Mouse (Mus musculus) stomach, embryonic 14.5 days (tissue): ENCODE measurements around the gene Dscam. TPM values are rescaled to one million over a fixed set of nuclear protein-coding genes. Genes with fewer than 3 reads are reported as not detected.

ENCODE experiments used
- ATAC-seq: fragments of 200-750 bp; cut with Nextera tagmentation; 2 replicates; pipeline ENCODE4 v1.8.0; 2017; ENCODE audit warnings: low read depth, moderate TSS enrichment; ENCODE audit not compliant: insufficient number of reproducible peaks, insufficient read depth, low FRiP score
- H3K27ac ChIP-seq: fragments of 300-500 bp; sonication (generic); 2 replicates; pipeline ENCODE4 v1.5.1; 2014; ENCODE audit warnings: mild to moderate bottlenecking, low read length, moderate library complexity, mixed read lengths
- H3K27me3 ChIP-seq: fragments of 300-500 bp; sonication (generic); 2 replicates; pipeline ENCODE4 v1.6.1; 2014; ENCODE audit warnings: low read length, control low read depth, mixed read lengths; ENCODE audit not compliant: control insufficient read depth, insufficient read depth
- H3K36me3 ChIP-seq: fragments of 300-500 bp; sonication (generic); 2 replicates; pipeline ENCODE4 v1.6.1; 2014; ENCODE audit warnings: mild to moderate bottlenecking, control low read depth, low read length, moderate library complexity, mixed read lengths; ENCODE audit not compliant: control insufficient read depth, insufficient read depth
- H3K4me1 ChIP-seq: fragments of 300-500 bp; sonication (generic); 2 replicates; pipeline ENCODE4 v1.6.1; 2014; ENCODE audit warnings: low read length, control low read depth, mixed read lengths; ENCODE audit not compliant: control insufficient read depth, insufficient read depth
- H3K4me2 ChIP-seq: fragments of 300-500 bp; sonication (generic); replicated peaks from 2 replicates; pipeline ENCODE4 v1.6.1; 2014; ENCODE audit warnings: low read depth, low read length, control low read depth
- H3K4me3 ChIP-seq: fragments of 300-500 bp; sonication (generic); 2 replicates; pipeline ENCODE4 v1.5.1; 2014; ENCODE audit warnings: low read depth, low read length, control low read depth
- H3K9ac ChIP-seq: fragments of 300-500 bp; sonication (generic); replicated peaks from 2 replicates; pipeline ENCODE4 v1.6.1; 2014; ENCODE audit warnings: low read depth, mild to moderate bottlenecking, control low read depth, low read length, moderate library complexity, mixed read lengths
- H3K9me3 ChIP-seq: fragments of 300-500 bp; sonication (generic); 2 replicates; pipeline ENCODE4 v1.6.1; 2016; ENCODE audit warnings: low read depth, low read length, control low read depth; ENCODE audit not compliant: control insufficient read depth
- WGBS: fragments of 180-500 bp; shearing (Covaris S2); extraction: QIAGEN DNeasy Blood & Tissue Kit; methylation state at CpG from one replicate; pipeline ENCODE4 v1.1.7; 2014; 5-methylcytosine and 5-hydroxymethylcytosine counted together
- polyA plus RNA-seq: library from polyadenylated mRNA; unstranded; fragments of >200 nt; fragmentation: Nextera tagmentation; extraction: Ambion mirVana; gene quantifications from 2 replicates; pipeline ENCODE4 v1.2.1, GENCODE M21; 2014

Dscam gene
- polyA plus RNA-seq, 1 experiment from 2014 or later: 0.30 TPM

DNA sequence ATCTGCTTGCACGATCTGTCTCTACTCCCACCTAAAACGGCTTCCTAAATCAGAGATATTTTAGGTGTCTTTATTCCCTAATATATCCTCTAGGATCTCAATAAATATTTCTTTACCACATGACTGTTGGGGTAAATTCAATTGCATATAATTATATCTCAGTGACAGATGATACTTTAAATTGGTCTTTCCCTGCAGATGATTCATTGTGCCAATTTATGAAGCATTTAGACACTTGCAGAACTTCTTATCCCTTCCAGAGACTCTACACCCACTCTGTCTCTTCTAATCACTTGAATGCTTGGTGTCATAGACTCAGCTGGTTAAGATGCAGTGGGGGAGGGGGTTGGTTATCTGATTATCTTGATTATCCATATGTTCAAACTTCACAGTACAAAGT lies 97.9 kb downstream of the Dscam start:
- no peaks in the 10 kb centered on the region for H3K9me3 ChIP-seq
- ATAC-seq: no peak
- H3K27ac ChIP-seq: no peak overlapping the region
- H3K27me3 ChIP-seq: no peaks in the 10 kb centered on the region
- no peaks in the 10 kb centered on the region for H3K4me1 ChIP-seq
- 85% methylated on average over 2 of the region's 2 CpGs for WGBS
- no peak overlapping the region for H3K9ac ChIP-seq
- no peaks in the 10 kb centered on the region for H3K36me3 ChIP-seq
- H3K4me3 ChIP-seq: no peak overlapping the region
- H3K4me2 ChIP-seq: no peak overlapping the region

DNA sequence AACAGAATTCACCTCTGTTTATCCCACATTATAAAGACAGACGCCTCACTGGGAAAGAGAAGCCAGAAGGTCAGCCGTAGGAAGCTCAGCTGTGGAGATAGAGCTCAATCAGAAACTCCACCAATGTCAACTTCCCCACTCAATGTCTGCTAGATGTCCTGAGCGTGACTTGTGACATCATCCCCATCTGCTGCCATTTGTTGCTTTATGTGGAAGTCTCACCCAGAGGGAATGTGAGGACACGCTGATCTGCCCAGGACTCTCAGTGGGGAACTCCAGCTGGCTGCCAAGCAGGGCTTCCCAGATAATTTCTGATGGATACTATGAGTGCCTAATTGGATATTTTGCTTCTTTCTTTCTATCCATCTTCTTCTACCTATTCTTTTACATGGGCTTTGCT lies 103.7 kb downstream of the Dscam start:
- no peak for ATAC-seq

DNA sequence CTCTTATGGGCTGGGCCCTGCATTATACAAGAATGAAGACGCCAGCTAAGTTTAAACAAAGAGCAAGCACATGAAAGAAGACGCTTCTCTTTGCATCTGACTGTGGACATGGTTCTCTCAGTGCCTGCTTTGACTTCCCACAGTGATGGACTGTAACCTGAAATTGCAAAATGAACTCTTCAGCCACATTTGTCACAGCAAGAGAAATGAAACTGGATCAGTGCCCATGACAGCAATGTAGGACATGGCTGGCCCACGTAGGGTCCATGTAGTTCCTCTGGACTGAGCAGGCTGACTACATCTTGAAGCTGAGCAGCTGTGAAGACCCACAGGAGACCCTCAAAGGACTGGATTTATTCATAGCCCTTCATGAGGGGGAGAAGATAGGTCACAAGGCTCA lies 108.3 kb downstream of the Dscam start:
- no peak overlapping the region for H3K4me3 ChIP-seq
- no peak for ATAC-seq
- H3K9ac ChIP-seq: no peak overlapping the region
- H3K27me3 ChIP-seq: no peaks in the 10 kb centered on the region
- H3K36me3 ChIP-seq: no peaks in the 10 kb centered on the region
- no peaks in the 10 kb centered on the region for H3K4me1 ChIP-seq
- H3K9me3 ChIP-seq: no peaks in the 10 kb centered on the region
- H3K27ac ChIP-seq: no peak overlapping the region
- no peak overlapping the region for H3K4me2 ChIP-seq
- WGBS: 81% methylated on average over 3 of the region's 3 CpGs

More for the DNA sequence above, 103.7 kb downstream of the Dscam start:
- H3K36me3 ChIP-seq: no peaks in the 10 kb centered on the region
- H3K9ac ChIP-seq: no peak overlapping the region
- H3K27ac ChIP-seq: no peak overlapping the region
- H3K27me3 ChIP-seq: no peaks in the 10 kb centered on the region
- H3K9me3 ChIP-seq: no peaks in the 10 kb centered on the region
- no peak overlapping the region for H3K4me2 ChIP-seq
- WGBS: 49% methylated on average over 4 of the region's 4 CpGs
- H3K4me3 ChIP-seq: no peak overlapping the region
- no peaks in the 10 kb centered on the region for H3K4me1 ChIP-seq

DNA sequence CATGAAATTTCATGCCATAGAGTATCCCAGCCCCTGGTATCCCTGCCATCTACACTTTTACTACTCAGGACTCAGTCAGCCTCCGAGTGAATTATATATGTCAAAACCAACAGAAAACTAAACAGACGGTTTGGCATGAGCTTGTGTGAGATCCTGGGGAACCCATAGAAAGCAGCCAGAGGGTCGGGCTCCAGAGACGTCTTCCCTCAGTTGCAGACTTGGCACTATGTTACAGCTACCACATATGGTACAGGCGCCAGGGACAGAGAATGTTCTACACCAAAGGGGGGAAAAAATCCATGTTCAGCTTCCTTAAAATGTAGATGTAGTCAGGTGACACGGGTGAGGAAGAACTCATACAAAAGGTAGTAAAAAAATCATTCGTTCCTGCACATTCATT lies 109.2 kb downstream of the Dscam start:
- no peak for ATAC-seq
- Histone ChIP-seq H3K4me2 (no peak overlapping the region), H3K9ac (no peak overlapping the region), H3K36me3 (no peaks in the 10 kb centered on the region), H3K4me1 (no peaks in the 10 kb centered on the region), H3K4me3 (no peak overlapping the region), H3K9me3 (no peaks in the 10 kb centered on the region), H3K27me3 (no peaks in the 10 kb centered on the region), H3K27ac (no peak overlapping the region)
- 90% methylated on average over 7 of the region's 7 CpGs for WGBS

DNA sequence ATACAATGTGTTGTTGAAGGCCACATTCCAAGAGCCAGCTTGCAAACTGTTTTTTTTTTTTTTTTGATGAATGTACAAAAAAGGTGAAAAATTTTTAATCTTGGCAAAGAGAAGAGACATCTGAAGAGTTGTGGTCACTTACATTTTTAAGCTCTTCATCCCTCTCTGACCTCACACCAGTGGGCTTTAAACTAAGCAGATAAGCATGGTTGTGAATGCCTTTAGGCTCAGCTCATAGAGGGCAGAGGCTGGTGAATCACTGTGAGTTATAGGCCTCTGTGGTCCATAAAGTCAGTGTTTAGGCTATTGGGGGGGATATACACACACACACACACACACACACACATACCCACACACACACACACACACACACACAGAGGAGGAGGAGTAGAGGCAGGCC lies 109.8 kb downstream of the Dscam start:
- ATAC-seq: no peak
- H3K4me3 ChIP-seq: no peak overlapping the region
- no peak overlapping the region for H3K9ac ChIP-seq
- H3K9me3 ChIP-seq: no peaks in the 10 kb centered on the region
- no peaks in the 10 kb centered on the region for H3K4me1 ChIP-seq
- H3K27ac ChIP-seq: no peak overlapping the region
- no peak overlapping the region for H3K4me2 ChIP-seq
- H3K27me3 ChIP-seq: no peaks in the 10 kb centered on the region
- H3K36me3 ChIP-seq: no peaks in the 10 kb centered on the region

DNA sequence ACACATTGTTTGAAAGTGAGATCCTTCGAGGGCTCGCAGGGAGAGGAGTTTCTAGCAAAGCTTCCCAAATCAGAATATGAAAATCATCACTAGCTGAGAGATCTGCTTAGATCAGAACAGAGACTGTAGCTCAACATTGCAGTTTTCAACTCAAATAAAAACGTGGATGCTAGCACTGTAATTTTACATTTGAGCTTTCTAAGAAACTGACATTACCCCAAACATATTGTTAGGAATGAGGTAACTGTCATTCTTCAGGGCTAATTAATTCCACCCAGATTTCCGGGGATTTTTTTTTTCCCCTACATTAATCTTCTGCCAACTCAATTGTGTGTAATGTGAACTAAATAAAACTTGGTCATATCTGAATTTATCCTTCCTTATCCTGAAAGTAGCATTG lies 110.3 kb downstream of the Dscam start:
- no peaks in the 10 kb centered on the region for H3K4me1 ChIP-seq
- H3K27me3 ChIP-seq: no peaks in the 10 kb centered on the region
- H3K27ac ChIP-seq: no peak overlapping the region
- no peaks in the 10 kb centered on the region for H3K36me3 ChIP-seq
- ATAC-seq: no peak
- no peaks in the 10 kb centered on the region for H3K9me3 ChIP-seq
- no peak overlapping the region for H3K4me3 ChIP-seq
- no peak overlapping the region for H3K4me2 ChIP-seq
- WGBS: 69% methylated on average over 4 of the region's 4 CpGs
- no peak overlapping the region for H3K9ac ChIP-seq

DNA sequence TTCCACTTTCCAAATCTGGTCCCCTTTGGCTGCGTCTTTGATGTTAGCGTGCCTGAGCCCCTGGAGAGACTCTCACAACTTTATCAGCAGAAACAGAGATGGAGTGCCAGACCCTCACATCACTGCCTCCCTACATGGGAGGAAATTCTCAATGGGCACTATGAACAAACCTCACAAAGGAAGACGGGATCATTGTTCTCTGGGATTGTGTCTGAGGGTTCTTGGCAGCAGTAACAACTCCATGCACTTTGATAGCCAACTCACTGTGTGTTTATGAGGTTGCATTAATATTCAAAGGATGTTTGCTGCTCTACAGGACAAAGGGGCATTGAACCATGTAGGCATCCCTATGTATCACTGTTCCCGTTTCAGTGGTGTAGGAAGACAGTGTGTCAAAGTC lies 135.3 kb downstream of the Dscam start:
- Histone ChIP-seq H3K4me3 (no peak overlapping the region), H3K4me2 (no peak overlapping the region), H3K9me3 (no peaks in the 10 kb centered on the region), H3K4me1 (no peaks in the 10 kb centered on the region), H3K27ac (no peak overlapping the region), H3K27me3 (no peaks in the 10 kb centered on the region), H3K9ac (no peak overlapping the region), H3K36me3 (no peaks in the 10 kb centered on the region)
- ATAC-seq: no peak
- 90% methylated on average over 4 of the region's 4 CpGs for WGBS

DNA sequence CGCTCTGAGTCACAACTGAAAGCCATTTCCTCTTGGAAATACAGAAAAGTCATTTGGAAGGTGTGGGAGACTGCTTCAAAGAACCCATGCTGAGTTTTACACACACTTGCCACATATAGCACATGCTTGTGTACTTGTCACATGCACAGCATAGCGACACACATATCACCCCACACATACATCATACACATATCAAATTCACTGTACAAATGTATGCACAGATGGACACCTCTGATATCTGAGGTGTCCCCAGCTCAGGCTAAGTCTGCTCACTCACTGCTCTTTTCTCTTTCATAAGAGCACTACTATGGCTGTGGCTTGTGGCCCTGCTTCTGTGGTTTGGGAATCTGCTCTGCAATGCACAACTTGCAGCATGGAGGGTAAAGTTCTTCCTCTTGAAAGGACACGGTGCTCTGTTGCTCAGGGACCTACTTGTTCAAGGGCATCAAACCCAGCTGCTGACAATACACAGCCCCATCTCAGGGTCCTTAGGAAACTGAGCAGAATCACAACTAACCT lies 137.0 kb downstream of the Dscam start:
- ATAC-seq: no peak
- WGBS: 78% methylated on average over 3 of the region's 3 CpGs

DNA sequence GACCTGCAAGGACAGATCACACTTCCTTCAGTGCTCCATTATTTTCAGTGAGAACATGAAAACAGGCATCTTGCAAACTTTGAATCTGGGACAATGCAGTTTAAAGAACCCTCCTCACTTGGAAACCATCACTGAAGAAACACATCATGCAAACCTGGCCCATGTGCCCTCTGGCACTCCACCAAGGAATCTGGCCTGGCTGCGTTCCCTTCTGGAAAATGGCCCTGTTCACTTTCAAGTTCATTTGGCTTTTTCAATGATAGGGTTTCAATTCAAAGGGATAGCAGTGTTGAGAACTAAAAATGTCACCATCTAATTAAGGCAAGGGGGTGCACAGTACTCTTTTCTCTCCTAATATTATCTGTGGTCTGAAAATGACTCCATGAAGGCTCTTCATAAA lies 142.9 kb downstream of the Dscam start:
- Histone ChIP-seq H3K27ac (no peak overlapping the region), H3K4me3 (no peak overlapping the region), H3K9ac (no peak overlapping the region), H3K9me3 (no peaks in the 10 kb centered on the region), H3K36me3 (no peaks in the 10 kb centered on the region), H3K4me2 (no peak overlapping the region), H3K27me3 (no peaks in the 10 kb centered on the region), H3K4me1 (no peaks in the 10 kb centered on the region)
- 64% methylated on average over 1 of the region's 1 CpGs for WGBS
- ATAC-seq: no peak

More for the DNA sequence above, 137.0 kb downstream of the Dscam start:
- Histone ChIP-seq H3K4me1 (no peaks in the 10 kb centered on the region), H3K27ac (no peak overlapping the region), H3K9ac (no peak overlapping the region), H3K4me2 (no peak overlapping the region), H3K9me3 (no peaks in the 10 kb centered on the region), H3K36me3 (no peaks in the 10 kb centered on the region), H3K4me3 (no peak overlapping the region), H3K27me3 (no peaks in the 10 kb centered on the region)
